ENCODE assay signal across 15 mouse cellular contexts in the genomic region with DNA sequence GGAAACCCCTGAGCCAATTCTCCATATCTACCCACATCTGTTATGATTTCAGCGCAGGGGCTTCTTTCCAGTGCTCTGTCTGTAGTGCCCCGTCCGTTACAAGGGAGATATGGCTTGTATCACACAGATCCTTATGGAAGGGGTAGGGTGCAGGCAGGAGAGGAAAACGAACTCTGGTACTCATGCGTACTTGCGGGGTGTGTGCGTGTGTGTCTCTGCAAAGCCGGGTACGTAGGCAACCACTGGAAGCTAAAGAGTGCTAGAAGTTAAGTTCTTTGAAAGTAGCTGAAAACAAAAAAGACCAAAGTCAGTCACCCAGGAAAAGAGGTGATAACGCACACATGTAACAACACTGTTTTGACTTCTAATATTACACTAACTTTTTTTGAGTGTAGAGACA.
"Had no signal": no experiment of that assay in that cellular context is flagged by ENCODE, and none has a peak within 500 bp of the region (broad histone marks: within the 10 kb centered on the region; RNA-seq: fewer than 3 reads in every experiment).

No protein-coding gene starts in this region.

- H3K4me3 ChIP-seq: limb, embryonic 10.5 days; limb, embryonic 13.5 days; liver, embryonic 13.5 days; midbrain, embryonic 10.5 days; midbrain, embryonic 13.5 days; myocyte had no signal

- H3K36me3 ChIP-seq: limb, embryonic 10.5 days; limb, embryonic 13.5 days; liver, embryonic 13.5 days; midbrain, embryonic 10.5 days; midbrain, embryonic 13.5 days had no signal

- ATAC-seq: midbrain, embryonic 13.5 days; midbrain, embryonic 16.5 days had no signal

- DNase-seq: kidney, adult 18-20 months; kidney, adult 9 months; kidney, postnatal 14 days; kidney, postnatal 4 days; liver, embryonic 13.5 days; lung, adult 2 months; thymus, adult 18-20 months; thymus, postnatal 14 days had no signal

- H3K27me3 ChIP-seq: limb, embryonic 13.5 days; liver, embryonic 13.5 days; midbrain, embryonic 13.5 days had no signal

- H3K27ac ChIP-seq: limb, embryonic 10.5 days; limb, embryonic 13.5 days; liver, embryonic 13.5 days; macrophage; midbrain, embryonic 10.5 days; midbrain, embryonic 13.5 days had no signal
